Mouse (Mus musculus): ENCODE measurements around the gene Sncg.

DNA sequence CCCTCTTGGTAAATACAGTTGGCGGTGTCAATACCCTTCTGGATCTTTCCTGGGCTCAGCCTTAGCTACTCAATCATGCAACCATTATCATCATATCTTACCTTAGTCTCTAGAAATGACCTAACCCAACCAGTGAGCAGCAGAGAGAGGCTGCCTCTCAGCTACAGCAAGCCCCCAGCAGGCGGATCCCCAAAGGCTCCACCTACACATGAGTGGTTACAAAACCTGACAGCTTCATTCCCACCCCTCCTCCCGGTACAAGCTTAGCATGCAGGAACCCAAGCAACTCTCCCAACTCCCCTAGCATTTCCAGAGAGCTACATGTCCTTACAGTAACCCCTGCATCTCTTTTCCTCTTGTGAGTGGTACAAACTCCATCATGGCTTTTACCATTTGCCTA is 25.4 kb upstream of the Sncg start:
- TF ChIP-seq POLR2A (IDR thresholded peaks at IDR 0.05; ENCODE audit: borderline replicate concordance, control insufficient read depth, low read depth, low read length) (no peak), CTCF (IDR thresholded peaks at IDR 0.05; ENCODE audit: control insufficient read depth, insufficient read depth, low read length) (no peak)
